In the genomic region with DNA sequence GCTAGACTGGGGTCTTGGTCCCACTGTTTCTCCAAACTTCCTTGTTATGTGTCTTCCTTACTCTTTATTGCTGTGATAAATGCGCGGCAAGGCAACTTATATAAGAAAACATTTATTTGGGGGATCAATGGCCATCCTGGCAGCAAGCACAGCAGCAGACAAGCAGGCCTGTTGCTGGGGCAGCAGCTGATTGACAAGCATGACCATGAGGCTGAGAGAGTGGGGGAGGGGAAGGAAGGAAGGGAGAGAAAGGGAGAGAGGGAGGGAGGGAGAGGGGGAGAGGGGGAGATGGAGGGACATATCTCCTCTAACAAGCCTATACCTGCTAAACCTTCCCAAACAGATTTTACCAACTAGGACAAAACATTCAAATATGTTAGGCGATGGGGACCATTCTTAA, we compare ENCODE assay signal across 28 mouse cellular contexts.
DNase-seq lines count a peak whose midpoint lies in the region; ATAC-seq lines count a peak whose summit lies in the region.
"Had no signal": no experiment of that assay in that cellular context is flagged by ENCODE, and none has a peak within 500 bp of the region (broad histone marks: within the 10 kb centered on the region; RNA-seq: fewer than 3 reads in every experiment).

No protein-coding gene starts in this region.

- no peak overlapping the region for H3K27ac ChIP-seq in hindbrain, embryonic 11.5 days (ENCODE audit: low read depth, low read length)
- H3K27ac ChIP-seq in hindbrain, embryonic 12.5 days: no peak overlapping the region
- H3K27ac ChIP-seq in midbrain, embryonic 12.5 days (replicated peaks): no peak overlapping the region
- H3K27ac ChIP-seq in midbrain, embryonic 13.5 days: no peak overlapping the region
- H3K27ac ChIP-seq: embryonic facial prominence, embryonic 12.5 days; embryonic facial prominence, embryonic 15.5 days; forebrain, embryonic 12.5 days; heart, adult 2 months; heart, embryonic 10.5 days; heart, embryonic 13.5 days; hindbrain, embryonic 15.5 days had no signal

- H3K4me1 ChIP-seq in hindbrain, embryonic 11.5 days (replicated peaks; ENCODE audit: control insufficient read depth, insufficient read depth, low read length): no peaks in the 10 kb centered on the region
- peaks cover 10% of the 10 kb centered on the region for H3K4me1 ChIP-seq in hindbrain, embryonic 12.5 days
- peaks cover 13% of the 10 kb centered on the region; the same call in 1 of the 2 replicates for H3K4me1 ChIP-seq in midbrain, embryonic 12.5 days
- H3K4me1 ChIP-seq in midbrain, embryonic 13.5 days (replicated peaks): peaks cover 10% of the 10 kb centered on the region
- H3K4me1 ChIP-seq: embryonic facial prominence, embryonic 12.5 days; embryonic facial prominence, embryonic 15.5 days; heart, embryonic 13.5 days had no signal

- no peak overlapping the region for H3K9ac ChIP-seq in hindbrain, embryonic 11.5 days (ENCODE audit: low read depth, low read length)
- H3K9ac ChIP-seq in hindbrain, embryonic 12.5 days: no peak overlapping the region
- no peak overlapping the region for H3K9ac ChIP-seq in midbrain, embryonic 12.5 days (replicated peaks)
- H3K9ac ChIP-seq in midbrain, embryonic 13.5 days (replicated peaks): no peak overlapping the region
- H3K9ac ChIP-seq: embryonic facial prominence, embryonic 12.5 days; embryonic facial prominence, embryonic 15.5 days; forebrain, embryonic 12.5 days; heart, embryonic 13.5 days; hindbrain, embryonic 15.5 days had no signal

- peak; percentile 43; the same call in 1 of the 2 replicates for ATAC-seq in hindbrain, embryonic 11.5 days (ENCODE audit: low FRiP score)
- no peak for ATAC-seq in hindbrain, embryonic 12.5 days (ENCODE audit: low FRiP score)
- ATAC-seq in midbrain, embryonic 12.5 days (ENCODE audit: low FRiP score, low read depth): peak; percentile 68
- no peak for ATAC-seq in midbrain, embryonic 13.5 days
- ATAC-seq: forebrain, embryonic 16.5 days; intestine, postnatal 0 days; Patski had no signal

- no peaks in the 10 kb centered on the region for H3K36me3 ChIP-seq in hindbrain, embryonic 11.5 days (ENCODE audit: control insufficient read depth, insufficient read depth, low read length)
- H3K36me3 ChIP-seq in hindbrain, embryonic 12.5 days: no peaks in the 10 kb centered on the region
- no peaks in the 10 kb centered on the region for H3K36me3 ChIP-seq in midbrain, embryonic 12.5 days
- no peaks in the 10 kb centered on the region for H3K36me3 ChIP-seq in midbrain, embryonic 13.5 days
- H3K36me3 ChIP-seq: embryonic facial prominence, embryonic 12.5 days; embryonic facial prominence, embryonic 15.5 days; forebrain, embryonic 12.5 days; G1E; heart, embryonic 10.5 days; heart, embryonic 13.5 days; hindbrain, embryonic 15.5 days had no signal

- H3K9me3 ChIP-seq in hindbrain, embryonic 11.5 days (ENCODE audit: control insufficient read depth, low read length): no peaks in the 10 kb centered on the region
- H3K9me3 ChIP-seq in hindbrain, embryonic 12.5 days (replicated peaks): no peaks in the 10 kb centered on the region
- H3K9me3 ChIP-seq in midbrain, embryonic 12.5 days: no peaks in the 10 kb centered on the region
- no peaks in the 10 kb centered on the region for H3K9me3 ChIP-seq in midbrain, embryonic 13.5 days
- H3K9me3 ChIP-seq: embryonic facial prominence, embryonic 12.5 days; embryonic facial prominence, embryonic 15.5 days; forebrain, embryonic 12.5 days; heart, embryonic 10.5 days; heart, embryonic 13.5 days; hindbrain, embryonic 15.5 days had no signal

- DNase-seq in embryo, embryonic 11 days: peak; percentile 21
- no peak for DNase-seq in embryo, embryonic 10 days (ENCODE audit: low spot score)
- peak; percentile 27 for DNase-seq in hindbrain, embryonic 11.5 days (ENCODE audit: low spot score)
- DNase-seq: adrenal gland, postnatal 10 days; adrenal gland, postnatal 36 days; B cell, adult 2 months; cerebellum, adult 18-20 months; cerebellum, adult 9-10 months; cerebellum, postnatal 14 days; gastrocnemius, postnatal 10 days; gastrocnemius, postnatal 36 days; heart, adult 2 months; heart, postnatal 14 days; heart, postnatal 4 days had no signal

- no peak overlapping the region for H3K4me2 ChIP-seq in hindbrain, embryonic 11.5 days (replicated peaks; ENCODE audit: low read depth, low read length)
- no peak overlapping the region for H3K4me2 ChIP-seq in hindbrain, embryonic 12.5 days (replicated peaks)
- no peak overlapping the region for H3K4me2 ChIP-seq in midbrain, embryonic 12.5 days (replicated peaks)
- no peak overlapping the region for H3K4me2 ChIP-seq in midbrain, embryonic 13.5 days (replicated peaks)
- H3K4me2 ChIP-seq: embryonic facial prominence, embryonic 12.5 days; embryonic facial prominence, embryonic 15.5 days; forebrain, embryonic 12.5 days; heart, embryonic 13.5 days; hindbrain, embryonic 15.5 days had no signal

- H3K4me3 ChIP-seq in hindbrain, embryonic 11.5 days (ENCODE audit: low read depth, low read length): no peak overlapping the region
- no peak overlapping the region for H3K4me3 ChIP-seq in hindbrain, embryonic 12.5 days
- H3K4me3 ChIP-seq in midbrain, embryonic 12.5 days: no peak overlapping the region
- no peak overlapping the region for H3K4me3 ChIP-seq in midbrain, embryonic 13.5 days (replicated peaks)
- H3K4me3 ChIP-seq: embryonic facial prominence, embryonic 12.5 days; embryonic facial prominence, embryonic 15.5 days; forebrain, embryonic 12.5 days; heart, adult 2 months; heart, embryonic 10.5 days; heart, embryonic 13.5 days; hindbrain, embryonic 15.5 days had no signal

- no peaks in the 10 kb centered on the region for H3K27me3 ChIP-seq in hindbrain, embryonic 11.5 days (ENCODE audit: control insufficient read depth, insufficient read depth, low read length)
- no peaks in the 10 kb centered on the region for H3K27me3 ChIP-seq in hindbrain, embryonic 12.5 days
- no peaks in the 10 kb centered on the region for H3K27me3 ChIP-seq in midbrain, embryonic 12.5 days
- no peaks in the 10 kb centered on the region for H3K27me3 ChIP-seq in midbrain, embryonic 13.5 days
- H3K27me3 ChIP-seq: CH12.LX; embryonic facial prominence, embryonic 12.5 days; embryonic facial prominence, embryonic 15.5 days; forebrain, embryonic 12.5 days; heart, embryonic 13.5 days; hindbrain, embryonic 15.5 days; Patski had no signal

- WGBS in hindbrain, embryonic 11.5 days: 70% methylated on average over 3 of the region's 3 CpGs
- WGBS in hindbrain, embryonic 12.5 days: 48% methylated on average over 3 of the region's 3 CpGs
- 78% methylated on average over 3 of the region's 3 CpGs for WGBS in midbrain, embryonic 12.5 days
- WGBS in midbrain, embryonic 13.5 days: 72% methylated on average over 3 of the region's 3 CpGs

Comparison
In these comparisons a context has a peak if more than half of its experiments do, and no peak if none do; other contexts are left out.
1. ATAC-seq: peak in hindbrain, embryonic 11.5 days (single experiment) and midbrain, embryonic 12.5 days (single experiment); none in hindbrain, embryonic 12.5 days (single experiment) and midbrain, embryonic 13.5 days (single experiment).